Mouse (Mus musculus) midbrain, embryonic 13.5 days (tissue): ENCODE data around the gene Rasgef1c. TPM values are rescaled to one million over a fixed set of nuclear protein-coding genes. Genes with fewer than 3 reads are reported as not detected.
A peak's percentile ranks its signal among the peaks of the same experiment; 100 is the strongest.

Experiments
- ATAC-seq: fragments of 200-750 bp; cut with Nextera tagmentation; 2 replicates; pipeline ENCODE4 v1.8.0; 2017; ENCODE audit warnings: mild to moderate bottlenecking, moderate TSS enrichment, moderate library complexity
- H3K27ac ChIP-seq: fragments of 300-500 bp; sonication (generic); 2 replicates; pipeline ENCODE4 v1.5.1; 2015; ENCODE audit warnings: inconsistent platforms, mild to moderate bottlenecking, moderate library complexity
- H3K27me3 ChIP-seq: fragments of 300-500 bp; sonication (generic); 2 replicates; pipeline ENCODE4 v1.6.1; 2015; ENCODE audit warnings: mild to moderate bottlenecking, inconsistent platforms
- H3K36me3 ChIP-seq: fragments of 300-500 bp; sonication (generic); 2 replicates; pipeline ENCODE4 v1.6.1; 2015; ENCODE audit warnings: mild to moderate bottlenecking, inconsistent platforms
- H3K4me1 ChIP-seq: fragments of 300-500 bp; sonication (generic); replicated peaks from 2 replicates; pipeline ENCODE4 v1.6.1; 2015; ENCODE audit warnings: inconsistent platforms
- H3K4me2 ChIP-seq: fragments of 300-500 bp; sonication (generic); replicated peaks from 2 replicates; pipeline ENCODE4 v1.6.1; 2015; ENCODE audit warnings: moderate library complexity, mild to moderate bottlenecking, inconsistent platforms
- H3K4me3 ChIP-seq: fragments of 300-500 bp; sonication (generic); replicated peaks from 2 replicates; pipeline ENCODE4 v1.5.1; 2015; ENCODE audit warnings: mild to moderate bottlenecking, inconsistent platforms
- H3K9ac ChIP-seq: fragments of 300-500 bp; sonication (generic); replicated peaks from 2 replicates; pipeline ENCODE4 v1.6.1; 2015; ENCODE audit warnings: mild to moderate bottlenecking, inconsistent platforms
- H3K9me3 ChIP-seq: fragments of 300-500 bp; sonication (generic); 2 replicates; pipeline ENCODE4 v1.6.1; 2016; ENCODE audit warnings: mild to moderate bottlenecking, inconsistent platforms
- WGBS: fragments of 180-500 bp; shearing (Covaris S2); methylation state at CpG from one replicate; pipeline ENCODE4 v1.1.7; 2015; 5-methylcytosine and 5-hydroxymethylcytosine counted together
- polyA plus RNA-seq: library from polyadenylated mRNA; unstranded; fragments of >200 nt; fragmentation: Nextera tagmentation; extraction: Ambion mirVana; gene quantifications from 2 replicates; pipeline ENCODE4 v1.2.1, GENCODE M21; 2015

Gene Rasgef1c
- polyA plus RNA-seq, 1 experiment from 2014 or later, result 8.2 TPM

- 0 out of 2 replicates have a peak, but pooled peaks have one; percentile 15 for ATAC-seq
- H3K4me1 ChIP-seq, result peaks cover 35% of the 10 kb centered on the region
Observed at GRCm38 (mm10) chr11:49931037-49931625, 29.5 kb downstream of the Rasgef1c start.

DNA sequence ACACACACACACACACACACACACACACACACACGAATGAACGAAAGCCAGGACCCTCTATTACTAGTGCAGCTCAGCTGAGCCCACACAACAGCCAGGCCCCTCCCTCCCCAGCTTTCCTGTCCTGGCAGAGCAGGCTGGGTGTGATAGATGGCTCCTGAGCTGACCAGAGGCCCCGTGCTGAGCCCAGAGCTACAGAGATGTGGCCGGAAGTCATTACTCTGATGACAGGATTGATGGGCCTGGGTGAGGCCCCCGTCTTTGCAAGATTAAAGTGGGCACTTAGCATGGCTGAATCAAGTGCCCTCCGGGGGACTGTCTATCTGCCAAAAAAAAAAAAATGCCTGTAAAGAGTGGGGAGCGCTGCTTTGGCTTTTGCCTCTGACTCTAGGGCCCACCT is 30.2 kb downstream of the Rasgef1c start:
- 37% methylated on average over 7 of the region's 7 CpGs for WGBS
- H3K9ac ChIP-seq, result no peak overlapping the region
- H3K27ac ChIP-seq, result 0 out of 2 replicates have a peak overlapping the region, but pooled peaks have one; percentile 19

More at GRCm38 (mm10) chr11:49931037-49931625, 29.5 kb downstream of the Rasgef1c start:
- H3K4me3 ChIP-seq, result no peak overlapping the region
- H3K4me2 ChIP-seq, result no peak overlapping the region
- H3K27me3 ChIP-seq, result no peaks in the 10 kb centered on the region
- H3K36me3 ChIP-seq, result no peaks in the 10 kb centered on the region
- H3K27ac ChIP-seq, result no peak overlapping the region
- 27% methylated on average over 5 of the region's 5 CpGs for WGBS
- H3K9me3 ChIP-seq, result no peaks in the 10 kb centered on the region
- H3K9ac ChIP-seq, result no peak overlapping the region

GRCm38 (mm10) chr11:49933811-49934210 is 32.2 kb downstream of the Rasgef1c start:
- 81% methylated on average over 1 of the region's 1 CpGs for WGBS
- Histone ChIP-seq H3K4me3 (no peak overlapping the region), H3K27me3 (no peaks in the 10 kb centered on the region), H3K27ac (0 out of 2 replicates have a peak overlapping the region, but pooled peaks have one; percentile 14), H3K4me2 (no peak overlapping the region), H3K36me3 (no peaks in the 10 kb centered on the region), H3K9me3 (no peaks in the 10 kb centered on the region), H3K4me1 (peaks cover 29% of the 10 kb centered on the region), H3K9ac (no peak overlapping the region)
- no peak for ATAC-seq

More for the DNA sequence above, 30.2 kb downstream of the Rasgef1c start:
- H3K27me3 ChIP-seq, result no peaks in the 10 kb centered on the region
- ATAC-seq, result peak; percentile 76
- H3K4me1 ChIP-seq, result peaks cover 32% of the 10 kb centered on the region
- no peaks in the 10 kb centered on the region for H3K9me3 ChIP-seq
- no peak overlapping the region for H3K4me2 ChIP-seq
- H3K36me3 ChIP-seq, result no peaks in the 10 kb centered on the region
- no peak overlapping the region for H3K4me3 ChIP-seq

- no peak overlapping the region for H3K4me2 ChIP-seq
- peaks cover 34% of the 10 kb centered on the region for H3K4me1 ChIP-seq
- no peaks in the 10 kb centered on the region for H3K27me3 ChIP-seq
- 60% methylated on average over 10 of the region's 10 CpGs for WGBS
- no peaks in the 10 kb centered on the region for H3K36me3 ChIP-seq
- H3K9ac ChIP-seq, result no peak overlapping the region
- no peak for ATAC-seq
- 0 out of 2 replicates have a peak overlapping the region, but pooled peaks have one; percentile 14 for H3K27ac ChIP-seq
- H3K9me3 ChIP-seq, result no peaks in the 10 kb centered on the region
- H3K4me3 ChIP-seq, result no peak overlapping the region
Observed at GRCm38 (mm10) chr11:49934322-49934721, 32.7 kb downstream of the Rasgef1c start.

GRCm38 (mm10) chr11:49936458-49936857 is 34.8 kb downstream of the Rasgef1c start:
- H3K4me3 ChIP-seq, result no peak overlapping the region
- no peak overlapping the region for H3K4me2 ChIP-seq
- H3K36me3 ChIP-seq, result no peaks in the 10 kb centered on the region
- H3K27ac ChIP-seq, result no peak overlapping the region
- no peaks in the 10 kb centered on the region for H3K9me3 ChIP-seq
- 77% methylated on average over 9 of the region's 9 CpGs for WGBS
- no peak for ATAC-seq
- H3K9ac ChIP-seq, result no peak overlapping the region
- H3K4me1 ChIP-seq, result peaks cover 29% of the 10 kb centered on the region
- H3K27me3 ChIP-seq, result no peaks in the 10 kb centered on the region

- no peak for ATAC-seq
- Histone ChIP-seq H3K27me3 (no peaks in the 10 kb centered on the region), H3K27ac (no peak overlapping the region), H3K4me1 (peaks cover 18% of the 10 kb centered on the region), H3K4me3 (no peak overlapping the region), H3K36me3 (no peaks in the 10 kb centered on the region), H3K9me3 (no peaks in the 10 kb centered on the region), H3K9ac (no peak overlapping the region), H3K4me2 (no peak overlapping the region)
- WGBS, result 95% methylated on average over 6 of the region's 6 CpGs
Observed at GRCm38 (mm10) chr11:49937779-49938178, 36.1 kb downstream of the Rasgef1c start.

DNA sequence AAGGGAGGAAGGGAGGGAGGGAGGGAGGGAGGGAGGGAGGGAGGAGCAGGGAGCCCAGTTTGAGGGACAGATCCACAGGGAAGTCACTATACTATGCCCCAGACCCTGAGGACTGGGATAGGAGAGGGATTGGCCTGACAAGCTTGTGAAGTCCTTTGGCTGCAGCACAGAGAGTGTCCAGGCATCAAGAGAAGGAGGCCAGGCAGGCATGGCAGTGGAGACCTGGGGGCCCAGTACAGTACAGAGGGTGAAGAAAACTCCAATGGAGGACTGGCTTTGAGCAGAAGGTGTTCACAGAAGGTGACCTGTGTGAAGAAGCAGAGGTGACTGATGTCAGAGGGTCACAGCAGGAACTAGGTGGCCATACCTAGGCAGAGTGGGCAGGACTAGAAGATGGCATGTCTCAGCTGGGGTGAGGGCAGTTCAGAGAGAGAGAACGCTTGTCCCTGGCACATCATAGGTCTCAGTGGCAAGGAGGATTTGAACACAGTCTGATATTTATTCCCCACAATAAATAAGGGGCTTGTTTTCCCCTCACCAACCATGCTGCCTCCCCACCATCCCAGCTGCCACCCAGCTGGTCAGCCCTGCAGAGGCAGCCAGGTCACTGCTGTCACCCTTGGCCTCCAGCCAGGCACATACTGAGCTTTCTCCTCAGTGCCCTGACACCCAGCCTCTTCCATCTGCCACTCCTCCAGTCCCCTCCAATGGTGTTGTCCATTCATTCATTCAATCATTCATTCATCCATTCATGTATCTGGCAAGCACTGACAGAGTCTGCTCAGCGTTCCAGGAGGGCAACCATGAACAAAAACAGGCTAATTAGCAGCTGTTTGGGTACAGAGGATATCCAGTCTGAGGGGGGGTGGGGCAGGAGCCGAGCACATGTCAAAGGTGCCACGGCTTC is 36.9 kb downstream of the Rasgef1c start:
- Histone ChIP-seq H3K4me1 (peaks cover 17% of the 10 kb centered on the region), H3K27ac (0 out of 2 replicates have a peak overlapping the region, but pooled peaks have one; percentile 25), H3K27me3 (no peaks in the 10 kb centered on the region), H3K9me3 (no peaks in the 10 kb centered on the region), H3K36me3 (no peaks in the 10 kb centered on the region), H3K4me2 (no peak overlapping the region), H3K9ac (no peak overlapping the region), H3K4me3 (no peak overlapping the region)
- peak; percentile 73 for ATAC-seq
- WGBS, result 41% methylated on average over 4 of the region's 4 CpGs

DNA sequence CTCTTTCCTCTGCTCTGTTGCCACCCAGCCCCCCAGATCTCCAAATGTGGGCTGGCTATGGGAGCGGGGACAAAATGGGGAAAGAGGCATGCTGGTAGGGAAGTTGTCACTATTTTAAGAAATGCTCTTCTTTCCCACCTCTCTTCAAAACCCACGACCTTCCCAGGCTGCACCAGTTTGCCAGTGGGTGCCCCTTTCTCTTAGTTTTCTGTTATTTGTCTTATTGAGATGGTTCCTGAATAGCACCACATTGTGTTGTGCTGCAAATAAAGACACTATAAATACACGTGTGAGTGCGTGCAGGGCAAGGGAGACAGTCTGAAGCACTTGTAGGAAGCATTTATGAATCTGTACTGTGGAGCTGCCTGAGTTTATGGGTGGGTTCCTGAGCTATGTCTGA is 41.2 kb downstream of the Rasgef1c start:
- Histone ChIP-seq H3K36me3 (no peaks in the 10 kb centered on the region), H3K4me3 (no peak overlapping the region), H3K9me3 (0 out of 2 replicates have a peak, but pooled peaks cover 3% of the 10 kb centered on the region), H3K4me1 (peaks cover 14% of the 10 kb centered on the region), H3K4me2 (no peak overlapping the region), H3K9ac (no peak overlapping the region), H3K27ac (no peak overlapping the region), H3K27me3 (no peaks in the 10 kb centered on the region)
- WGBS, result 72% methylated on average over 4 of the region's 4 CpGs
- ATAC-seq, result no peak

DNA sequence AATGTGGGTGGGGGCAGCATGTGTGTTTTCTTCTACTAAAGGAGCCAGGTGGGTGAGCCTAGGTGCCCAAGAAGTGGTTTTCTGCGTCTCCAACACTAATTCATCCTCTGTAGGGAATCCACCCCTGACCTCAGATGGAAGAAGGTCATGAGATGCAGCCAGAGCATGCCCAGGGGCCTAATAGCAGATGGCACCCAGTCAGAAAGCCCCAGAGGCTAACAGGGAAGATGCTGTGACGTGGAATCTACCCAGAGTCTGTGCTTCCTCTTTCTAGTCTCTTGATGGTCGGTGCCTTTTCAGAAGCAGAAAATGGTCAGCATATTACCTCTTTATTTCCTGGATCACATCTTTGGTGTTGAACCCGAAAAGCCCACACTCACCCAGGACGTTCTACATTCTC is 42.3 kb downstream of the Rasgef1c start:
- H3K4me1 ChIP-seq, result peaks cover 7% of the 10 kb centered on the region
- H3K36me3 ChIP-seq, result no peaks in the 10 kb centered on the region
- H3K4me3 ChIP-seq, result no peak overlapping the region
- no peaks in the 10 kb centered on the region for H3K27me3 ChIP-seq
- H3K9ac ChIP-seq, result no peak overlapping the region
- no peak overlapping the region for H3K4me2 ChIP-seq
- no peak for ATAC-seq
- 84% methylated on average over 5 of the region's 5 CpGs for WGBS
- no peak overlapping the region for H3K27ac ChIP-seq
- 0 out of 2 replicates have a peak, but pooled peaks cover 3% of the 10 kb centered on the region for H3K9me3 ChIP-seq

DNA sequence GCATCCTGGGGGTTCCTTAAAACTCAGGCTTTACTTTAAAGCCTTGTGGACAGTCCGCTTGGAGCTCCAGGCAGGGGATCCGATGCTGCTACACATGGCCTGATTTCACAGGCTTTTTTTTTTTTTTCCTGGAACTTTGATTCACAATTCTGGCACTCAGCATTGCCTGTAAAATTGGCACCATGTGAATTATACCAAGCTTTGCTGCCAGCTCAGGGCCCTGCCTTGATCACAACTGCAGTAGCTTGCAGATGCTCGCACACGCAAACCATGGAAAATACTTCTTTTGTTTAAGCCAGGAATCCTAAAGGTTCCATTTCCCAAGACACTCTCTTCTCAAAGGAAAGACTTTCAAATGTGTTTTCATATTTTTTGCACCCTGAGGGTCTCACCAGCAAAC is 44.1 kb downstream of the Rasgef1c start:
- no peak overlapping the region for H3K9ac ChIP-seq
- H3K9me3 ChIP-seq, result 0 out of 2 replicates have a peak, but pooled peaks cover 3% of the 10 kb centered on the region
- WGBS, result 93% methylated on average over 4 of the region's 4 CpGs
- H3K36me3 ChIP-seq, result no peaks in the 10 kb centered on the region
- no peak overlapping the region for H3K27ac ChIP-seq
- H3K4me2 ChIP-seq, result no peak overlapping the region
- H3K4me1 ChIP-seq, result no peaks in the 10 kb centered on the region
- no peak for ATAC-seq
- no peak overlapping the region for H3K4me3 ChIP-seq
- H3K27me3 ChIP-seq, result no peaks in the 10 kb centered on the region

GRCm38 (mm10) chr11:49949839-49950238 is 48.2 kb downstream of the Rasgef1c start:
- no peak overlapping the region for H3K4me3 ChIP-seq
- 0 out of 2 replicates have a peak, but pooled peaks cover under 1% of the 10 kb centered on the region for H3K27me3 ChIP-seq
- no peak overlapping the region for H3K9ac ChIP-seq
- no peak overlapping the region for H3K27ac ChIP-seq
- H3K9me3 ChIP-seq, result 0 out of 2 replicates have a peak, but pooled peaks cover 3% of the 10 kb centered on the region
- WGBS, result 84% methylated on average over 5 of the region's 5 CpGs
- H3K4me1 ChIP-seq, result no peaks in the 10 kb centered on the region
- no peak overlapping the region for H3K4me2 ChIP-seq
- H3K36me3 ChIP-seq, result no peaks in the 10 kb centered on the region
- ATAC-seq, result no peak

- Histone ChIP-seq H3K27ac (no peak overlapping the region), H3K36me3 (no peaks in the 10 kb centered on the region), H3K4me1 (no peaks in the 10 kb centered on the region), H3K9ac (no peak overlapping the region), H3K9me3 (no peaks in the 10 kb centered on the region), H3K27me3 (0 out of 2 replicates have a peak, but pooled peaks cover 6% of the 10 kb centered on the region), H3K4me2 (no peak overlapping the region), H3K4me3 (no peak overlapping the region)
- WGBS, result 89% methylated on average over 6 of the region's 6 CpGs
- ATAC-seq, result no peak
Observed at GRCm38 (mm10) chr11:49953616-49954015, 52.0 kb downstream of the Rasgef1c start.
